19 mouse cellular contexts compared by ENCODE assay signal in the genomic region with DNA sequence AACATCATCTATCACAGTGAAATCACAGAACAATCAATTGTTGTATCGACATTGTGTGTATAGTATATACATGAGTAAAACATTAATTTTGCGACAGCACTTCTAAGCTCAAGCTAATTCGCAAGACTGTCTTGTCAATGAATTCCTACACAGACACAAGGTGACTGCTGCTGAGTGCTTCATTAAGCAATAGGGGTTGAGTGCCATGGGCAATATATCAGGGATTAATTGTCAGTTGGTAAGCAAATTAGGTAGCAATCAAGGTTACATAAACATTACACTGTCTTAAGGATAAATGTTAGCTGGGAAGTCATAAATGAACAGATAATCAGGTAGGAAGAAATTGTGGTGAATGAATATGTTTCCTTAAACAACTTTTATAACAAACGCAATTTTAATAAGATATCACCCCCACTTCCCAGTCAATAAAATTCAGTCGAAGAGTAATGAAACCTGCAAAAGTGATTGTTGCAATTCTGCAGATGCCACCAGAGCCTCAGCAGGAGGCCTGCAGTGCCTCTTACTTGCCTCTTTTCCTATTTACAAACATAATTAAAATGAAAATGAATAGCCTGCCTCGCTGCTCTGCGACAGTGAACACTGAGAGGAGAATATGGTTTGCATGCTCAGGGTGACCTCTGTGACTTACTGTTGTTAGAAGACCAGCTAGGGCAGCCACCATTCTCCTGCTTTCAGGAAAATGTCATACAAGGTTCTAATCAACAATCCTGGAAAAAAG.
"Had no signal": no experiment of that assay in that cellular context is flagged by ENCODE, and none has a peak within 500 bp of the region (broad histone marks: within the 10 kb centered on the region; RNA-seq: fewer than 3 reads in every experiment).

No protein-coding gene starts in this region.

- H3K4me1 ChIP-seq: liver, embryonic 12.5 days; lung, embryonic 15.5 days; megakaryocyte, embryonic 14.5 days; midbrain, embryonic 13.5 days; midbrain, embryonic 15.5 days had no signal

- H3K36me3 ChIP-seq: liver, embryonic 12.5 days; lung, embryonic 15.5 days; midbrain, embryonic 13.5 days; midbrain, embryonic 15.5 days had no signal

- H3K4me3 ChIP-seq: liver, embryonic 12.5 days; lung, embryonic 15.5 days; megakaryocyte, embryonic 14.5 days; midbrain, embryonic 13.5 days; midbrain, embryonic 15.5 days had no signal

- ATAC-seq: liver, embryonic 12.5 days; lung, postnatal 0 days; midbrain, embryonic 13.5 days; midbrain, embryonic 15.5 days had no signal

- DNase-seq: lung, adult 2 months; lung, postnatal 14 days; lung, postnatal 36 days; right cerebral cortex, adult 18-20 months; right cerebral cortex, postnatal 25 days; right cerebral cortex, postnatal 4 days; spleen, adult 18-20 months; thymus, adult 18-20 months; thymus, postnatal 14 days; thymus, postnatal 36 days had no signal

- H3K27me3 ChIP-seq: liver, embryonic 12.5 days; lung, embryonic 15.5 days; megakaryocyte, embryonic 14.5 days; midbrain, embryonic 13.5 days; midbrain, embryonic 15.5 days had no signal

- H3K9me3 ChIP-seq: liver, embryonic 12.5 days; lung, embryonic 15.5 days; megakaryocyte, embryonic 14.5 days; midbrain, embryonic 13.5 days; midbrain, embryonic 15.5 days had no signal

- H3K9ac ChIP-seq: liver, embryonic 12.5 days; liver, embryonic 14.5 days; lung, embryonic 15.5 days; midbrain, embryonic 13.5 days; midbrain, embryonic 15.5 days had no signal

- H3K4me2 ChIP-seq: liver, embryonic 12.5 days; lung, embryonic 15.5 days; midbrain, embryonic 11.5 days; midbrain, embryonic 13.5 days; midbrain, embryonic 15.5 days had no signal

- H3K27ac ChIP-seq: liver, embryonic 12.5 days; liver, embryonic 14.5 days; lung, embryonic 15.5 days; macrophage; midbrain, embryonic 13.5 days; midbrain, embryonic 15.5 days had no signal
